Mouse (Mus musculus) c-Kit-positive CD71-negative TER-119-negative erythroid progenitor cells, embryonic 14.5 days (primary cell): ENCODE data around the gene Figla.
"Not testable (repeated sequence)": the region's sequence is repeated elsewhere in the genome, so short reads cannot be mapped to it uniquely, and the experiment has no call there.

Experiments used
- DNase-seq: peaks from one replicate; pipeline ENCODE4 v3.0.0-alpha.2; 2013; ENCODE audit warnings: low read depth

The Figla gene

DNA sequence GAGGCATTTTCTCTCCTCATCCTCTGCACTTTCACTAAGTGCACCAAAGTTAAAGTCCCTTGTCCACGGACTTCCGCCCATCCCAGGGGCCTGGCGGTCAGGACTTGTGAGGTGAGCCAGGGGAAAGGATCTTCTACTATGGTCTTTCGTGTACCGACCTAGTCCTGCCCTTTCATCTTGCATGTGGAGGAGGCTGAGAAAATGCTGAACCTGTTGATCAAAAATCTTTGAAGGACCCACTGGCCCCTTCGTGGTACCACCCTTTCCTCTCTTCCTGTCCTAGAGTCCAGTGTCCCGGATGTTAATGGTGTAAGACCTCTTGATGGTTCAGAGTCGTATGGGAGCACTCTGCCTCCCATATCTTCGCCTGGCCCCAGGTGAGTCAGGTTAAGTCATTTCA, at the start of gene Figla:
Figla (plus strand) TSS at position 301 of the 400 bp plus-strand sequence.
- no peak for DNase-seq

DNA sequence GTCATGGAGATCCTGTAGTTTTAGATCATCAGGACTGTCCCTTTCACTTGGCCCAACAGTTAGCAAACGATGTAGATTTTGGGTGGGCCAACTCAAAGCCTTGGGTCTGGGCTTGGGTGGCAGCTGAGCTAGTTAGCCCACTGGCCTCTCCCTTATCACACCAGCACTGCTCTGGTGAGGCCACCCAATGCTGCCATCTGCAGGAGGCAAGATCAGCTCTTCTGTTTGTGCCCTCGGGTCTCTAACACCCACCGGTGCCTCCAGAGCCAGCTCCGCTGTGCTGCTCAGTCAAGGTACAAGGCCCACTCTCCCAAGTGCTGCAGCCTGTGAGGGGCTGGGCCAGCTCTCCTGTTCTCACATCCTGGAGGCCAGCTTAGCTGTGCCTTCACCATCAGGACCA, 49.3 kb upstream of the Figla start:
- no peak for DNase-seq

DNA sequence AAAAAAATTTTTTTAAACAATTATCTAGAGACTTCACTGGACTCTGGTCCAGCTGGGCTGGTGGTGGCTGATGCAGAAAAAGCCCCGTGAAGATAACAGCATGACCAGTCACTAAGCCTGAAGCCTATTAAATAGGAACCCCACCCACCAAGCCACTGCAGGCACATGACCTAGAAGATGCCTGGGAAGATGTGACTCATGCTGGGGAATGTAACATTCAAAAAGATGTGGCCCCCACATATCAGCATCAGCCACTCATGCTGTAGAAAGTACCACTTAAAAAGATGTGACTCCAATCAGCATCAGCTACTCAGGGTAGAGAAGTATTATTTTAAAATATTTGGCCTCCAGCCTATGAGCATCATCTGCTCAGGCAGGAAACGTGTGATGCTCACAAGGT, 46.1 kb upstream of the Figla start:
- DNase-seq, result no peak

DNA sequence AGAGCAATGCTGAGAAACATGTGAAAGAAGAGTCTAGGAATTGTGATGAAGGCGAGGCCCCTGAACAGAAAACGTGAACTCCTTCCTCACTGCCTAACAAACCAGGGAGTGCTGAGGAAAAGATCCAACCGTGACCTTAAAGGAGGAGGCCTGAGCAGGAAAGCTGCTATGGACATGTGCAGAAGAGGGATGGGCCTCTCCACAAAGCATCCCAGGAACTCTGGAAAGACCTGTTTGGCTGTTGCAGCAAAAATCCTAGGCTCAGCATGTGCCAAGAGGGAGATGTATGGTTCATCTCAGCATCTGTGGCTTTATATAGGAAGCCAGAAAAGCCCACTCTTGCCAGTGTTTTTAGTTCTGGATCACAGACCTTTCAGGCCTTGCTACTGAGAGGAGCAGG, 43.3 kb upstream of the Figla start:
- no peak for DNase-seq

DNA sequence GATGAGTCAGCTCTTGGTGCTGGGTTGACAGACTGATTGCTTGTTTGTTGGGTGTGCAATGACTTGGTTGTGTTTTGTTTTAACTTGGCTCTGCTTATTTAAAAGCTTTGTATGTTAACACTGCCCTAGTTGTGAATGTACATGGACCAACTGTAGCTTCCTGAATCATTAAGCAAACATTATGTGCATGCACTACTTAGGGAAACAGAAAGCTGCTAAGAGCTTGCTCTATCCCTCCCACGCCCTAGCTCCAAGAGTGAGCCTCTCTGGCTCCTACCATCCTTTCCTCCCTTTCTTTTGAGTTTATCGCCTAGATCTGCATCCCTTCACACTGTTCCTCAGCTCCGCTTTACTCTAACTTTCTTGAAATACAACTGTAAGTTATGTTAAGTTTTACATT, 42.6 kb upstream of the Figla start:
- DNase-seq, result no peak

DNA sequence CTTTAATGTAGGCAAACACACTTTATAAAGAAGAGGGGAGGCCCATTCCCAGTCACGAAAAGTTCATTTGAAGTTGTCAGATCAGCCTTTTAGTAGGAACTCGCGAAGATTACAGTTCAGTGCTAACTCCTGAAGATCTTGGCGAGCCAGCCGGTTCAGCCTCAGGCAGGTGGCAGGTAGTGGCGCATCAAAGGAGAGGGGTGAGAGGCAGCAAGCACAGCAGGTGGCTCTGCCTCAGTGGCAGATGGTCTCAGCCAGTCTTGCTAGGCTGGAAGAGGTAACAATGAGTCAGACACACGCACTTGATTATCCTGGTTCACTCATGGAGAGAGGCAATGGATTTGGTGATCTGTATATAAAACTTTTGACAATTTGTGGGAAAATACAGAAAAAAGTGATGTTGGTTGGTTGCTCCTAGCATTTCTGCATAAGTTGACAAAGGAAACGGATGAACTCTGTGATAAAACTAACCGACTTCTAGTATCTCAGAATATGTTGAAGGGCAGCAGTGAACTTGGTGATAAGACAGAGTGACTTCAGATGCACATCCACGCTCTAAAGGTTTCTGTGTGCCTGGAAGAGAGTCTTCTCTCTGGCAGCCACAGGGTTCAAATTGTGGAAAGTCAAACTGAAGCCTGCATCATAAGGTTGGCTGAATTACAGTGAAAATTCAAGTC, 40.9 kb upstream of the Figla start:
- DNase-seq, result no peak

DNA sequence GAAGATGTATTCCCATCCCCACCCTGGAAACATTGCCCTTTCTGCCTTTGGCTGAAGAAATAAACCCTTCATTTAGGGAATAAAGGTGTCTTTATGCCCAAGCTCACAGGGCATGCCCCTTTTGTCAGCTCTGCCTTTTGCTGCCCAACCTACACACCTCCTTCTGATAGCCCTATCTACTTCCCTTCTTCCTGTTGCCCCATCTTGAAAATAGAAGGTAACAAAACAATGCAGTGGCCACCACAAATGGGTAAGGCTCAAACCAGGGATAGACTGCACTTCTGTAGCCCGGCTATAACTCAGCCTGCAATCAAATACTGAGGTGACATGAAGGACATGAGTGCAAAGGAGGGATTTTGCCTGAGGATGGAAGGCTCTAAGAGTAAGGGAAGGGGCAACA, 40.2 kb upstream of the Figla start:
- DNase-seq, result no peak

DNA sequence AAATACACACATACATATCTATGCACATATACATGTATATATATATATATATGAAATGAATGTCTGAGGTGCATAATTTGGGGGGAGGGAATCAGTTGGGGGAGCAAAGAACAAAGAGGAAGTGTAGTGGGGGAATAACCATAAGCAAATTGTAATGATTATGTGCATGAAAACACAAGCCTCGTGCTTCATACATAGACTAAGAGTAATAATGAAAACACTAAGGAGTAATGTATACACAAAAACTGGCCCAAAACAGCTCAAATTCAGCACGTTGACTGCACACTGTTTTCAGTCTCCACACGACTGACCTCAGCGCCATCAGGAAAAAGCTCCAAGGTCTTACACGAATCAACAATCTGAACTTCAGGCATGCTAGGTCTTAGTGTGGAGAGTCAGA, 39.7 kb upstream of the Figla start:
- no peak for DNase-seq

DNA sequence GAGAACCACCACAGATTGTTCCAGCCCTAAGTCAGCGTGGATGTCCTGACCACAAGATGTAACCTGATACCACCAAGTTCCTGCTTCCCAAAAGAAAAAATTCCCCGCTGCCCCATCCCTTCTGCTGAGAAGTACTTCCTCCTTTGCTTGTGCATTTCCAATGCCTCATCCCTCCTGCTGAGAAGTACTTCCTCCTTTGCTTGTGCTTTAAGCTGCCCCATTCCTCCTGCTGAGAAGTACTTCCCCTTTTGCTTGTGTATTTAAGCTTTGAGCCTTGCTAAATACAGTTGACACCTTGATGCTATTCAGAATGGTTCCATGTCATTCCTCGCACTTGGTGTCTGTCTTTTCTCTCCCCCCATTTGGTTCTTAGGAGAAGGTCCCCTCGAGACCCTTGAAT, 37.2 kb upstream of the Figla start:
- not testable (repeated sequence) for DNase-seq

DNA sequence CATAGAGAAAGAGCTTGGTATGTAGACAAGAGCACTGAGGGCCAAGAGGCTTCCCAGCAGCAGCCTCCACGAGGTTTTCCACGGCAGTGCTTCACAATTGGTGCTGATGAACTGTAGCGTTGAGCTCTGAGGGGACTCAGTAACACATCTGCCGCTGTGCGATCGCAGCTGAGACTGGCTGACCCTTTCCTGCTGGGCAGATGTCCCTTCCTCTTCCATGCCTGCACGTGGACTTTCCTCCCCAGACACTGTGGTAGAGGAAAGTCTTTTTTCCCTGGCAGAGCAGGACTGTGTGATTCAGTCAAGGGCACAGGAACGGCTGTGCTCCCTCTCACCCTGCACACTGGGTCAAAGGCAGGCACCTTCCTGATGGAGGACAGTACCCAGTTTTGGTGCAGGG, 31.6 kb upstream of the Figla start:
- no peak for DNase-seq

DNA sequence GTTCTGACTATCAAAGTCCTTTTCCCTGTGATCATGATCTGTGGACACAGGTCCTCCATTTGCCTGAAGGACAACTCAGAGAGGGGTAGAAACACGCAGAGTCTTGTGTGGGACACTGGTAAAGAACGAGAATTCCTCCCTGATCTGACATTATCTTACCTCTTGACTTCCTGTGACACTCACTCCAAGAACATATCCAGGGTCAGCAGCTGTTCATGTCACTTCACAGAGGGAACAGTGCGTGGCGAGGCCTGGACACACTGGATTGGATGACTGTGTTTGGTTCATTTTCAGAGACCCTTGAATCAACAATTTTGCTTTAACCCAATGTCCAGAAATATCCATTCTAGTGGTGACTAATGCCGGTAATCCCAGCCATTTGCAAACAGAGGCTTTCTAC, 26.4 kb upstream of the Figla start:
- not testable (repeated sequence) for DNase-seq

DNA sequence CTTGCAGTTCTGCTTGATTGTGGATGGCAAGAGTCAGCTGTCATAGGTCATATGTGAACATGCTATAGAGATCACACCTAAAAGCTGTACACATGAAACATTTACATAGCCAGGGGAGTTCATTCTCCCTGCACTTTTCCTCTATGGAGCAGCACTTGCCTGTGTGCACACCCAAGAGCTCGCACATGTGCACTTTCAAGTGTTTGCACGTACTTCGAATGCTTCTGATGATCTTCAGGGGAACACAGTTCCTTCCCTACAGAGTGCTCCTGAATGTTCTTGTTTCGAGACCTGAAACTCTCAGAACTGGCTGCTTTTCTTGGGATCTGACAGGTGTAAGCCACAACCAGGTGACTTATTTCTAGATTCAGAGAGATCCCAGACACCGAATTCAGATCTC, 25.2 kb upstream of the Figla start:
- not testable (repeated sequence) for DNase-seq

DNA sequence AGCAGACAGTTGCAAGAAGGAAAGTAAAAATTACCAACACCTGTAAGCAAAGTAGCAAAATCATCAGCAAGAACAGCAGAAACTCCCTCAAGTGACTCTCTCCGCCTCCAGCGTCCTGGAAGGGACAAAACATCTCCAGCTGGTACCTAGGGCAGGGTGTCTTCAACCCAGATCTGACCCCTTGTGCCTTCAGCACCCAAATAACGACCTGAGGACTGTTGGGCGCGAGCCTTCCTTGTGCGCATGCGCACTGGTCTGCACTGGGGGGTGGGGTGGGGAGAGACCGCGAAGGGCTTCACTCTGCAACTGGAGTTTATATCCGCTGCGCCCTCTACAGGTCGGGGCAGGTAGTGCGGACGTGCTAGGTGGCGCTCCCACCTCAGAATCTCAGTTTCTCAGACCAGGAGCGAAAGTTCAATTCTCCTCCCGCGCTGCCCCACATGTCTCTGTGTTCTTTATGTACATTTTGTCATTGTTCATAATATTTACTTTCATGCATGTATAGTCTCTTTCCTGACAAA, 12.5 kb upstream of the Figla start:
- DNase-seq, result no peak

DNA sequence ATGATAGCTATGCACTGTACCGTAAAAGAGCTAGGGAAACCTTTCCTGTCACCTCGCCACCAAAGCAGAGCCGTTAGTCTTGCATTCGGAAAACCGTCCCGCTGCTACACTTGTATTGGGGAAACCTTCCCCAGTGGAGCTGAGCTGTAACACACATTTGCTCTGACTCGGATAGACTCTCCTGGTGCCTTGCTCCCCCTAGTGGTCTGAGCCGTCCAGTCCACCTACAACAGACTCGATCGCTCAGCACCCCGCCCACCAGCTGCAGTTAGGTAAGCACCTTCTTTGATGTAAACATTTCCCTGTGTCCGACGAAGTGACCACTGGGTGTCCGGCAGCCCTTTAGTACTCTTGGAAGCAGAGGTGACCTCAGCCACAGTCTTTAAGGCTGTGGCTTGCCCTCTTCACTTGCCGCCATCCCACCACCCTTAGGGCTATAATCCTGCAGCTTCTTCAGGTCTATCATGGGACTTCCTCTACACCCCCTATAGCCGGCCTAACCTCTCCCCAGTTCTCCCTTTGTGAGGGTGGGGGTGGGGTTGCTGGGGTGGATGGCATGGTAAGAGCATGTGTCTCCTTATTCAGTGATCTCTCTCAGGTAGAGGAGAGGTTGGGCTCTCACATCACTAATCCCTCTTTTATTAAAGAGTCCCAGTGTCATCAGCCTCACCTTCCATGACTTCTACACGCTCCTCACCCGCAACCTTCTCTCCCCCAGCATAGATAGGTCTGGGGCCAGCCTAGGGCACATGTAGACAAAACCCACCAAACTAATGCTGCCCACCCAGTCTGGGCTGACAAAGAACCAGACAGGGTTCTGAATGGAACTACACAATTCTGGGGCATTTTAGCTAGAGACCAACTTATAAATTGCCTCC, 11.5 kb upstream of the Figla start:
- DNase-seq, result peak; percentile 79

DNA sequence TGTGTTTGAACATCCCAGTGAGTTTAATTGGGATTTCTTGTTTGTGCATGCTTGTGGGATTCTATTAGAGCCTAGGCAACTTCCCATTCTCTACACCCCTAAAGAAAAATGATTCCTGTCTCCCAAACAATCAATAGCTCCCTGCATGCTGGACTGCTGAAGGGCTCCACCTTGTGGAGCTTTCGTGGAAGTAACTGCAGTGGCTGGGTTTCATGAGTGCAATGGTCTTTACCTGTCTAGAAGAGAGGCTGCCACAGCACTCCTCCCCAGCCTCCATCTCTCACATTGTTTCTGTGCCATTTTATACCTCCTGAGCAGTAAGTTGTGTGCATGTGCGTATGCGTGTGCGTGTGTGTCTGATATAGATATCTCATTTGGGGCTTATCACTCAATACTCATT, 6.0 kb upstream of the Figla start:
- DNase-seq, result peak; percentile 29

DNA sequence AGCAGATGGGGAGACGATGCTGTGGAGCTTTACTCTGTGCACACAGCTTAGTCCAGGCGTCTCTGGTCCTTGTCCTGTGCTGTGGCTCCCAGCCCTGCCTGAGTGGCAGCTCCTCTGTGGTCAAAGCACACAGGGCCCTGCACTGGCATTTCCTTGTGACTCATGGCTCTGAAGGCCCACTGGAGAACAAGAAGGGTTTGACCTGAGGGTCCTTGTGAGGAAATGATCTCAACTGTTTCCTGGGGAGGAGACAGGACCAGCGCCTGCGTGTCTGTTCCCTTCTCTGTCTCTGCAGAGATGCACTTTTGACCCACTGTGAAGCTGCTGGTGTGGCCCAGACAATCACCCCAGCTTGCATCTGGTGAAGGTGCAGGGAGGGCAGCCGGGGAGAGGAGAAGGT, 1.2 kb upstream of the Figla start:
- DNase-seq, result not testable (repeated sequence)

DNA sequence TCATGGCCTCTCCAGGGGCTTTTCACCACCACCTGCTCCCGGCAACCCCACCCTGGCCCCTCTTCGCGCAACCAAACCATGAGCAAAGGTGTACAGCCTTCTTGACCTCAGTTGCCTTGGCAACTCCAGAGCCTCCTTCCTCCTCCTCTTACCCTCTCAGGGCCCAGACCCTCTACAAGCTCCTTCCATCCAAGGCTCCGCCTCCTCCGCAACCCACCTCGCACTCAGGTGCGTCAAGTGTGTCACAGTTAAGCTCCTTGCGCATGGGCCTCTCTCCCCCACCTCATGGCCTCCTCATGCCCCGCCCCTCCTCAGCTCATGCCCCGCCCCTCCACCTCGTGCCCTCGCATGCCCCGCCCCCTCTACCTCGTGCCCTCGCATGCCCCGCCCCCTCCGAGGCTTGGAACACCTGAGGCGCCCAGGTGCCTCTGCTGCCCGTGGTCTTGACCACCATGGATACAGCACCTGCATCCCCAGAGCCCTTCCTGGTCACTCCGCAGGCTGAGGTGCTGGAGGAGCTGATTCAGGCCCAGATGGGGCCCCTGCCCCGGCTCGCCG, 901 bp downstream of the Figla start:
- no peak for DNase-seq

DNA sequence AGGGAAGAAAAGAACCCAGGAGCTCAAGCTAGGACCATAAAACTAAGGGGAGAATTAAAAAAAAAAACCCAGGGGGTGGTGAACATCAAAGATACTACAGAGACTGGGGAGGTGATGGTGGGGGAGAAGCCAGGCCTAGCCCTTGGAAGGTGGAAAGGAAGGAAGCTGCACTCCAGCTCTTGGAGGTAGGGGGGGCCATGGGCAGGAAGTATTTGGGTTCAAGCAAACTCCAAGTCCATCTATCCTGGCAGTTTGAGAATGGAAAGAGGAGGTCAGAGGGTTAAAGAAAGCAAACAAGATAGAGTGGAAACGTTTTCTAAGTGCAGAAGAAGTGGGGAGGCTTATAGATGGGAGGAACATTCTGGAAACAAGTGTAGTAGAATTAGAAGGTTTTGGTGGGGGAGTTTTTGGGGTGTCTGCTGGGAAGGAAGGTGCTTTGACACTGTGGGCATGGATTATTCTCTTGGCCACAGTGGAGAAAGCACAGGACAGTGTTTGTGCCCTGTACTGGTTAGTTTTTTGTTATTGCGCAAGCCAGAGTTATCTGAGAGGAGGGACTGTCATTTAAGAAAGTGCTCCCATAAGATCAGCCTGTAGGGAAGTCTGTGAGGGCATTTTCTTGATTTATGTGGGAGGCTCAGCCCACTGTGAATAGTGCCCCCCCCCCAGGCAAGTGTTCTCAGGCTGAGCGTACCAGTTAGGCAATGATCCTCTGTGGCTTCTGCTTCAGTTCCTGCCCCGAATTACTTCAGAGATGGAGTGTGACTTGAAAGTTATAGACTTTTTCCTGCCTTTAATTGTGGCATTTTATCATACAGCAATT, 3.7 kb downstream of the Figla start:
- no peak for DNase-seq

DNA sequence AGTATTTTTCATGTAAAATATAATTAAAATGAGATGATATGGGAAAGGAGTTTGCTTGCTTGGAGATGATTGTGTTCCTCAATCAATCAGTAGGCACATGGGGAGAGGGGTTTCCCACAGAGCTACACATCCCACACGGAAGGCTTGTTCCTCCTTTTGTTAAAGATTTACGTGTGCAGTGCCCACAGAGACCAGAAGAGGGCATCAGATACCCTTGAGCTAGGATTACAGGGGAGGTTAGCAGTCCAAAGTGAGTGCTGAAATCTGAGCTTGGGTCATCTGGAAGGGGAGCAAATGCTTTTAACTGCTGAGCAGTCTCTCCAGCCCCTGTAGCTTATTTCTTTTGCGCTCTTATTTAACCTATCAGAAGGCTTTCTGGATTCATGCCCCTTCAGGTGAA, 5.0 kb downstream of the Figla start:
- peak; percentile 56 for DNase-seq

DNA sequence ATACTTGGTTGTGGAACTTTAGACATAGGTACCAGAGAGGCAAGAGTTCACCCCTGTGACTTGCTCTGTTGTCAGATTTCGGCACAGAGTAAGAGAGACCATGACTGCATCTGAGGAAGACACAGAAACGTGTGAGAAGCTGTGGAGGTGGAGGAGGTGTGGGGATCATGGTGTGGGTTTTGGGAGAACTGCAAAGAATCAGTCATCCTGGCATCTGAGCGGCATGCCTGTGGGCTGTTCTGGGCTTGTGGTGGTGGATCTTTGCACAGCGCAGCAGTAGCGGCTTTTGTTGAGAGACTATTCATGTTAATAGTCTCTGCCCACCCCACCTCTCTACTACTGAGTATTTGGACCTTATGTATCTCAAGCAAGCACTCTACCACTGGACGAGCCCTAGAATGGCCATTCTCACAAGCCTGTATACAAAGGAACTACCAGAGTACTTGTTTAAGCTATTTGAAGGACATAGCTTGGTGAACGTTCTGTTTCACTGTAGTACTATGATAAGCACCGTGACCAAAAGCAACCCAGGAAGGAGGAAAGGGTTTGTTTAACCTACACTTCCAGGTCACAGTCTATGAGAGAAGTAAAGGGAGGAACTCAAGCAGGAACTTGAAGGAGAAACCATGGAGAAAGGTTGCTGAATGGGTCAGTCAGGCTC, 10.8 kb downstream of the Figla start:
- no peak for DNase-seq

DNA sequence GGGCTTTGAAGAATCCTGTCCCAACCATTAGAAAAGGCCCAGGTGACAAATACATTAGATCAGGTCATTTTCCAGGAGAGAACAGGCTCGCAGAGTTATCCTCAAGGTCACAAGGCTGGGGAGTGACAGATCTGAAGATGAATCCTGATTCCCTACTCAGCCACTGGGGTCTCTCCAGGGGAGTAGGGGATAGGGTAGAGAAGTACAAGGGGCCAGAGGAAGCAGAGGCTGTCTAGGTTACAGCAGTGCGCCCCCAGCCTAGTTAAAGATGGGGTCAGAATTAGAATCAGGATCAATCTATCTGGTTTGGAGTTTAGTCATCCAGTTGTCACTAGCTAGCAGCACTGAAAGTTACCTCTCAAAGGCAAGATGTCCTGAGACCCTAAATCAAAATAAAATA, 12.2 kb downstream of the Figla start:
- DNase-seq, result no peak
